Mouse (Mus musculus) stomach, embryonic 14.5 days (tissue): ENCODE results near the gene Creb3l4. TPM values are rescaled to one million over a fixed set of nuclear protein-coding genes. Genes with fewer than 3 reads are reported as not detected.

Experiments used
- ATAC-seq: fragments of 200-750 bp; cut with Nextera tagmentation; 2 replicates; pipeline ENCODE4 v1.8.0; 2017; ENCODE audit warnings: low read depth, moderate TSS enrichment; ENCODE audit not compliant: insufficient number of reproducible peaks, insufficient read depth, low FRiP score
- H3K27ac ChIP-seq: fragments of 300-500 bp; sonication (generic); 2 replicates; pipeline ENCODE4 v1.5.1; 2014; ENCODE audit warnings: mild to moderate bottlenecking, low read length, moderate library complexity, mixed read lengths
- H3K27me3 ChIP-seq: fragments of 300-500 bp; sonication (generic); 2 replicates; pipeline ENCODE4 v1.6.1; 2014; ENCODE audit warnings: low read length, control low read depth, mixed read lengths; ENCODE audit not compliant: control insufficient read depth, insufficient read depth
- H3K36me3 ChIP-seq: fragments of 300-500 bp; sonication (generic); 2 replicates; pipeline ENCODE4 v1.6.1; 2014; ENCODE audit warnings: mild to moderate bottlenecking, control low read depth, low read length, moderate library complexity, mixed read lengths; ENCODE audit not compliant: control insufficient read depth, insufficient read depth
- H3K4me1 ChIP-seq: fragments of 300-500 bp; sonication (generic); 2 replicates; pipeline ENCODE4 v1.6.1; 2014; ENCODE audit warnings: low read length, control low read depth, mixed read lengths; ENCODE audit not compliant: control insufficient read depth, insufficient read depth
- H3K4me2 ChIP-seq: fragments of 300-500 bp; sonication (generic); replicated peaks from 2 replicates; pipeline ENCODE4 v1.6.1; 2014; ENCODE audit warnings: low read depth, low read length, control low read depth
- H3K4me3 ChIP-seq: fragments of 300-500 bp; sonication (generic); 2 replicates; pipeline ENCODE4 v1.5.1; 2014; ENCODE audit warnings: low read depth, low read length, control low read depth
- H3K9ac ChIP-seq: fragments of 300-500 bp; sonication (generic); replicated peaks from 2 replicates; pipeline ENCODE4 v1.6.1; 2014; ENCODE audit warnings: low read depth, mild to moderate bottlenecking, control low read depth, low read length, moderate library complexity, mixed read lengths
- H3K9me3 ChIP-seq: fragments of 300-500 bp; sonication (generic); 2 replicates; pipeline ENCODE4 v1.6.1; 2016; ENCODE audit warnings: low read depth, low read length, control low read depth; ENCODE audit not compliant: control insufficient read depth
- WGBS: fragments of 180-500 bp; shearing (Covaris S2); extraction: QIAGEN DNeasy Blood & Tissue Kit; methylation state at CpG from one replicate; pipeline ENCODE4 v1.1.7; 2014; 5-methylcytosine and 5-hydroxymethylcytosine counted together
- polyA plus RNA-seq: library from polyadenylated mRNA; unstranded; fragments of >200 nt; fragmentation: Nextera tagmentation; extraction: Ambion mirVana; gene quantifications from 2 replicates; pipeline ENCODE4 v1.2.1, GENCODE M21; 2014

Creb3l4 gene
- polyA plus RNA-seq, 1 experiment from 2014 or later = 20.6 TPM

- 96% methylated on average over 11 of the region's 11 CpGs for WGBS
- Histone ChIP-seq H3K4me2 (no peak overlapping the region), H3K36me3 (peaks cover 10% of the 10 kb centered on the region; the same call in 1 of the 2 replicates)
These were observed 24.9 kb upstream of the Creb3l4 start for GRCm38 (mm10) chr3:90268190-90268589.

GRCm38 (mm10) chr3:90266901-90267775 is 23.8 kb upstream of the Creb3l4 start:
- ATAC-seq = no peak
- Histone ChIP-seq H3K4me1 (peaks cover 7% of the 10 kb centered on the region), H3K27me3 (no peaks in the 10 kb centered on the region), H3K36me3 (peaks cover 21% of the 10 kb centered on the region), H3K27ac (no peak overlapping the region), H3K4me3 (peak overlapping the region; percentile 73; the same call in 1 of the 2 replicates), H3K9ac (no peak overlapping the region), H3K9me3 (no peaks in the 10 kb centered on the region), H3K4me2 (no peak overlapping the region)
- WGBS = 92% methylated on average over 20 of the region's 20 CpGs

More at GRCm38 (mm10) chr3:90268190-90268589, 24.9 kb upstream of the Creb3l4 start:
- Histone ChIP-seq H3K27ac (no peak overlapping the region), H3K27me3 (no peaks in the 10 kb centered on the region), H3K9ac (no peak overlapping the region), H3K9me3 (no peaks in the 10 kb centered on the region), H3K4me1 (peaks cover 7% of the 10 kb centered on the region), H3K4me3 (no peak overlapping the region)
- no peak for ATAC-seq

GRCm38 (mm10) chr3:90265932-90266741 is 22.8 kb upstream of the Creb3l4 start:
- no peak; the same call in 1 of the 2 replicates for ATAC-seq

GRCm38 (mm10) chr3:90265034-90265931 is 22.0 kb upstream of the Creb3l4 start, which contains the start of gene Dennd4b:
Dennd4b (plus strand) TSS chr3:90265185.
- whole genome bisulfite sequencing = under 1% methylated on average over 73 of the region's 87 CpGs
- H3K36me3 ChIP-seq = peaks cover 39% of the 10 kb centered on the region
- peaks cover 7% of the 10 kb centered on the region for H3K4me1 ChIP-seq
- peak within 1 kb of the TSS; percentile 97 for H3K27ac ChIP-seq
- H3K9me3 ChIP-seq = no peaks in the 10 kb centered on the region
- peak within 1 kb of the TSS; percentile 83 for H3K9ac ChIP-seq
- ATAC-seq = peak; percentile 90
- no peaks in the 10 kb centered on the region for H3K27me3 ChIP-seq
- H3K4me2 ChIP-seq = peak within 1 kb of the TSS; percentile 88
- peak within 1 kb of the TSS; percentile 73 for H3K4me3 ChIP-seq

More at GRCm38 (mm10) chr3:90265932-90266741, 22.8 kb upstream of the Creb3l4 start:
- Histone ChIP-seq H3K4me1 (peaks cover 7% of the 10 kb centered on the region), H3K27me3 (no peaks in the 10 kb centered on the region), H3K27ac (peak overlapping the region; percentile 97), H3K4me2 (peak overlapping the region; percentile 88), H3K4me3 (peak overlapping the region; percentile 73), H3K36me3 (peaks cover 31% of the 10 kb centered on the region), H3K9me3 (no peaks in the 10 kb centered on the region), H3K9ac (peak overlapping the region; percentile 83)
- 24% methylated on average over 15 of the region's 16 CpGs for WGBS

DNA sequence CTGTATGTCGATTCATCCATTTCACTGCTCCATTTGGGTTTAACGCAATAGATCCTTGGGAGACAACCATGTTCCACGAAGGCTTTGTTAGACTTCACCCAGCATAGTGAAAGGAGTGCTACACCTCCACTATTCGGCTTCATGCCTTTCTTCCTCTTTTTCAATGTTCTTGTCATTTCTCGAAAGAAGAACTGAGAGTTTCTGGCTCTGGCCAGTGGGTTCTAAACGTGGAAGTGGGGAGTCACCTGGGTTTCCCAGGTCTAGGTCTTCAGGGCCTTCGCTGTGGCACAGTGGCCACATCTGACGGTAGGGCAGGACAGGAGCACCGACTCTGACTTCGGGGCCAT is 21.3 kb upstream of the Creb3l4 start:
- peak overlapping the region; percentile 88 for H3K4me2 ChIP-seq

GRCm38 (mm10) chr3:90263121-90263771 is 19.9 kb upstream of the Creb3l4 start:
- no peak overlapping the region for H3K27ac ChIP-seq
- H3K9ac ChIP-seq = no peak overlapping the region
- 86% methylated on average over 5 of the region's 5 CpGs for WGBS
- H3K4me2 ChIP-seq = no peak overlapping the region
- H3K36me3 ChIP-seq = peaks cover 54% of the 10 kb centered on the region
- no peak for ATAC-seq
- no peaks in the 10 kb centered on the region for H3K27me3 ChIP-seq
- H3K4me1 ChIP-seq = peaks cover 7% of the 10 kb centered on the region
- H3K4me3 ChIP-seq = no peak overlapping the region
- no peaks in the 10 kb centered on the region for H3K9me3 ChIP-seq

More for the DNA sequence above, 21.3 kb upstream of the Creb3l4 start:
- Histone ChIP-seq H3K4me3 (peak overlapping the region; percentile 73), H3K36me3 (peaks cover 44% of the 10 kb centered on the region), H3K4me1 (peaks cover 7% of the 10 kb centered on the region), H3K27ac (peak overlapping the region; percentile 97; the same call in 1 of the 2 replicates), H3K27me3 (no peaks in the 10 kb centered on the region), H3K9ac (peak overlapping the region; percentile 83; the same call in 1 of the 2 replicates), H3K9me3 (no peaks in the 10 kb centered on the region)
- no peak for ATAC-seq
- WGBS = 30% methylated on average over 10 of the region's 10 CpGs

DNA sequence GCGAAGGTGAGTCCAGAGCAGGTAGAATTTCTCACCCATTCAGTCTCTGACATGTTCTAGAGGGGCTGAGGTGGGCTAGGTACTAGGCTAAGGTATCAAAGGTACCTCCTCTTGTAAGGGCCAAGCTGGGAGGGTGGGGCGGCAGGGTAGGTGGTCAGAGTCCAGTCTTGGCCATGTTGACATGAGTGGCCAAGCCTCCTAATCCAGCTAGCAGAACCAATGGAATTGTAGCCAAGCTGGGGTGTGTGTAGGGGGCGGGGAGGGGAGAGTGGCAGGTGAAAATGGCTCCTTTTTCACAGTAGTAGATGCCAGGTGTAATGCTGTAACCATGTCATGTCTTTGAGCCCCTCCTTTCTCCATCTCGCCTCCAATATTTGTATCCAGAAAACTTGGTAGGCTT is 15.2 kb upstream of the Creb3l4 start:
- Histone ChIP-seq H3K4me1 (peaks cover 6% of the 10 kb centered on the region; the same call in 1 of the 2 replicates), H3K27me3 (no peaks in the 10 kb centered on the region), H3K27ac (no peak overlapping the region), H3K4me2 (no peak overlapping the region), H3K9ac (no peak overlapping the region), H3K9me3 (no peaks in the 10 kb centered on the region), H3K4me3 (no peak overlapping the region), H3K36me3 (peaks cover 53% of the 10 kb centered on the region)
- 88% methylated on average over 4 of the region's 4 CpGs for WGBS
- no peak for ATAC-seq
